Mouse (Mus musculus) T-helper 2 cell (primary cell): ENCODE data around the gene Gramd1c.

Experiments
- in situ Hi-C: fragments of 300-600 bp; cut with MboI, MseI; formaldehyde crosslinking; loops from one replicate; pipeline ENCODE4 v1.15.1; 2025; ENCODE audit warnings: high pct_unique_total_duplicates

The Gramd1c gene

GRCm38 (mm10) chr16:44063025-44063894 lies at the start of gene Gramd1c:
Gene Gramd1c (minus strand): TSS chr16:44063345.
- in situ Hi-C loops = no loop called here

- in situ Hi-C loops = no loop called here
These were observed 45.9 kb upstream of the Gramd1c start for GRCm38 (mm10) chr16:44109002-44109401.

GRCm38 (mm10) chr16:44105211-44105610 lies 42.1 kb upstream of the Gramd1c start:
- in situ Hi-C loops = no loop called here

- in situ Hi-C loops = no loop called here
These were observed 40.9 kb upstream of the Gramd1c start for GRCm38 (mm10) chr16:44103806-44104766.

GRCm38 (mm10) chr16:44102925-44103324 lies 39.8 kb upstream of the Gramd1c start:
- in situ Hi-C loops = no loop called here

- in situ Hi-C loops = no loop called here
These were observed 38.1 kb upstream of the Gramd1c start for GRCm38 (mm10) chr16:44101181-44101710.

GRCm38 (mm10) chr16:44099377-44099776 lies 36.2 kb upstream of the Gramd1c start:
- in situ Hi-C loops = no loop called here

- in situ Hi-C loops = no loop called here
These were observed 24.5 kb upstream of the Gramd1c start for GRCm38 (mm10) chr16:44087650-44088049.

GRCm38 (mm10) chr16:44061341-44061740 lies 1.8 kb downstream of the Gramd1c start:
- in situ Hi-C loops = no loop called here

- in situ Hi-C loops = no loop called here
These were observed 2.4 kb downstream of the Gramd1c start for GRCm38 (mm10) chr16:44060604-44061286.

- in situ Hi-C loops = no loop called here
These were observed 4.4 kb downstream of the Gramd1c start for GRCm38 (mm10) chr16:44058745-44059144.

GRCm38 (mm10) chr16:44055766-44056165 lies 7.4 kb downstream of the Gramd1c start:
- in situ Hi-C loops = no loop called here

GRCm38 (mm10) chr16:44053265-44053664 lies 9.9 kb downstream of the Gramd1c start:
- in situ Hi-C loops = no loop called here

- in situ Hi-C loops = no loop called here
These were observed 10.8 kb downstream of the Gramd1c start for GRCm38 (mm10) chr16:44052390-44052789.

GRCm38 (mm10) chr16:44050139-44050538 lies 13.0 kb downstream of the Gramd1c start:
- in situ Hi-C loops = no loop called here

- in situ Hi-C loops = no loop called here
These were observed 24.0 kb downstream of the Gramd1c start for GRCm38 (mm10) chr16:44039112-44039511.

GRCm38 (mm10) chr16:44035221-44035620 lies 27.9 kb downstream of the Gramd1c start:
- in situ Hi-C loops = no loop called here

GRCm38 (mm10) chr16:44033365-44033764 lies 29.8 kb downstream of the Gramd1c start:
- in situ Hi-C loops = no loop called here

- in situ Hi-C loops = no loop called here
These were observed 33.9 kb downstream of the Gramd1c start for GRCm38 (mm10) chr16:44029273-44029672.

GRCm38 (mm10) chr16:44026822-44027221 lies 36.3 kb downstream of the Gramd1c start:
- in situ Hi-C loops = no loop called here

GRCm38 (mm10) chr16:44026210-44026609 lies 36.9 kb downstream of the Gramd1c start:
- in situ Hi-C loops = no loop called here
